Mouse (Mus musculus): ENCODE results near the gene Pus1.

Pus1 gene

GRCm38 (mm10) chr5:110779998-110780760, at the start of gene Pus1:
Gene Pus1, minus strand, starts transcription at chr5:110780659.
- peak; percentile 88 to 92 for DNase-seq (ENCODE audit: low spot score in 2 of 2)

GRCm38 (mm10) chr5:110827576-110827975, 47.1 kb upstream of the Pus1 start:
- no peak for DNase-seq (ENCODE audit: low spot score in 2 of 2)

DNA sequence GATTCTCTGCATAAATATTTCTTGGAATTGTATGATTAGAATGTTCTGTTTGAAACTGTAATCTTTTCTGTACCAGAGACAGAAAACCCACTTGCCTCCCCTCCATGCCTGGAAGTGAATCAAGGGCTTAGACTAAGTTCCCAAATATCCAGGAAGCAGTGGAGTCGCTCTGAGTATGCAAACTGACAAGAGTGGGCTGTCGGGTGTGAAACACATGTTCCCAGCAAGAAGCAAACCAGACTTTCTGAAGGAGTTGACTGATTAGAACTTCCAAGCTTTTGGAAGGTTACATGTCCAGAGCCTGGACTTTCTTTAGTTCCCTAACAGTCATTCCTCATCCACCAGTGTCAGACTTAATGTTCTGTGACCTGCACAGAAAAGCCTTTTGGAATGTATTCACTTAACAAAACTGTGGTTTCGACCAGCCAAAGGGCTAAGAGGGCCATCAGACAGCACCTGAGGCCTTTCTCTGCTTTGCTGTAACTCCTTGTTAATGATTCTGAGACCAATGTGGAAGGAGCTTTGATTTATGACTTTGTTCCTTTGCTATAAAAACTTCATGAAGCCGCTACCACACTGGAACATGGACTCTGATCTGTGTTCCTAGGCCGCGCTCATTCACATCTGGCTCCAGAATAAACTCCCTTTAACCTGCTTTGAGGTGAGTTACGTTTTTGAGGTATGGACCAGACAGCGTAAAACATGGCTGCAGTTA, 46.5 kb upstream of the Pus1 start:
- DNase-seq (ENCODE audit: low spot score in 2 of 2), result no peak

DNA sequence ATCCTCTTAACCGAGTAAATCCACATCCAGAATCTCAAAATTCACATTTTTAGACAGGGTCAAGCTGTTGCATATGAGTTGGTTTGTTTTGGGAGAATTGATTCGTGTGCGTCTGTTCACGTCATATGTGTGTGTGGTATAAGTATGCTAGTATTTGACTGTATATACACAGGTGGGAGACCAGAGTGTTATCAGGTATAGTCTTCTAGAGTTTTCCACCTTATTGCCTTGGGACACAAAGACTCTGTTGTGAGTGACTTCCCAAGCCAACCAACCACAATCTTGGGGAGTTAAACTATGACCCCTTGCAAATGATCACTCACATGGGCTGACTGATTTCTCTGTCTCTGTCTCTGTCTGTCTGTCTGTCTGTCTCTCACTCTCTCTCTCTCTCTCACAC, 44.0 kb upstream of the Pus1 start:
- DNase-seq (ENCODE audit: low spot score in 2 of 2), result no peak

DNA sequence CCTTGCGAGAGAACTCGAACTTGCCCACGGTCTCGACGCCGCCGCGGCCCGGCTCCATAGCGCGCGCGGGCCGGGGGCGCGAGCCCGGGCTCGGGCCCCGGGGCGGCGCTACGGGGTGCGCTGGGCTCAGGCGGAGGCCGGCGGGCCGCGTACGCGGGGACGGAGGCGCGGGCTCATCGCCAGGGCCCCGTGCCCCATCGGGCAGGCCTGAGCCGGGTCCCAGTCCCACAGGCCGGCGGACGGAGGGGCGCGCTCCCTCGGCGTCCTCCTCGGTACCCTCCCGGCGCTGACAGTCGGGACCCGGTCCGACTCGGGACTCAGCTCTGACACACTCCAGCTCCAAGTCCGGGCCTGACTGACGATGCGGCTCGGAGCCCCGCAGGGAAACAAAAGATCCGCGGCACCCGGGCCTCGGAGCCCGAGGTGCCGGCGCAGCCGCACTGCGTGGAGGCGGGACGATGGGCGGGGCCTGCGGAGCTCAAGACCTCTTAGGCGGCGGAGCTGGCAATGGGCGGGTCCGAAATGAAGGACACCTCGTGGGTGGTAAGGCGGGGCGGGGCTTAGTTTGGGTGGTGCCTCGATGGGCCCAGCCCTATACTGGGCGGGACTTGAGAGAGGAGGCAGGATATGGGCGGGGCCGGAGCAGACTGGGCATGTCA, 29.3 kb upstream of the Pus1 start, which contains the start of gene Ulk1:
Gene Ulk1 (minus strand): TSS at position 431 of the 659 bp plus-strand sequence.
- DNase-seq (ENCODE audit: low spot score in 2 of 2), result peak; percentile 99

GRCm38 (mm10) chr5:110808821-110809666, 28.6 kb upstream of the Pus1 start:
- DNase-seq (ENCODE audit: low spot score in 2 of 2), result no peak

GRCm38 (mm10) chr5:110808061-110808631, 27.7 kb upstream of the Pus1 start:
- DNase-seq (ENCODE audit: low spot score in 2 of 2), result peak; percentile 77 to 81

- no peak for DNase-seq (ENCODE audit: low spot score in 2 of 2)
Measured at GRCm38 (mm10) chr5:110807453-110807852, 27.0 kb upstream of the Pus1 start.

GRCm38 (mm10) chr5:110806676-110807075, 26.2 kb upstream of the Pus1 start:
- DNase-seq (ENCODE audit: low spot score in 2 of 2), result no peak

DNA sequence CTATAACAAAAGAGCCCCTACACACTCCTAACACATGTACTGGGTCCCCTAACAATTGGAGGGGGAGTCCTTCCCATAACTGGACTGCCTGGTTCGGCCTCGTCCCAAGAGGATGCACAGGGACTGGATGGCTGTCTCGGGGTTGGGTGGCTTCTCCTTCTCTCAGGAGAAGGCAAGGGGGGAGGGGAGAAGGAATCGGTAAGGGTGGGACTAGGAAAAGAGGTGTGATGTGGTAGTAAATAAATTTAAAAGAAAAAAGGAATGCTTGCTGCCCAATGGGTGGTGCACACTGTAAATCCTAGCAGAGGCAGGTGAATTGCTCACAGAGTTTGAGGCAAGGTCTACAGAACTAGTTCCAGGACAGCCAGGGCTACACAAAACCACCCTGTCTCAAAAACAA, 25.7 kb upstream of the Pus1 start:
- DNase-seq (ENCODE audit: low spot score in 2 of 2), result no peak

- no peak for DNase-seq (ENCODE audit: low spot score in 2 of 2)
Measured at GRCm38 (mm10) chr5:110804012-110804743, 23.7 kb upstream of the Pus1 start.

DNA sequence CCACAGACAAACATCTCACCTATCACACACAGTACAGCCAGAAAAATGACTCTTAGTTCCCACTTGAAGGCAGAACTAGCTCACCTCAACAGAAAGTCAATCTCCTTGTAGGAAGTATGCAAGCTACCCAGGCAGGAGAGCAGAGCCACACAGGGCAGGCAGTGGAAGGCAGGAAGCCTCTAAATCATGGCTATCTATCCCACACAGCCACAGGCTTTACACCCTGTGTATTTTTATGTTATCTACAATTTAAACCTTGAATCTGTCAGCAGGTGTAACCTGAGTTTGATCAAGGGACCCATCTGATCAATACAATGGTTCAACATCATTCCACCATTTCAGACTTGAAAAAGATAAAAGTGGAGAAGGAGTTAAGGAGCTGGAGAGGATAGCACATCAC, 22.4 kb upstream of the Pus1 start:
- DNase-seq (ENCODE audit: low spot score in 2 of 2), result no peak

DNA sequence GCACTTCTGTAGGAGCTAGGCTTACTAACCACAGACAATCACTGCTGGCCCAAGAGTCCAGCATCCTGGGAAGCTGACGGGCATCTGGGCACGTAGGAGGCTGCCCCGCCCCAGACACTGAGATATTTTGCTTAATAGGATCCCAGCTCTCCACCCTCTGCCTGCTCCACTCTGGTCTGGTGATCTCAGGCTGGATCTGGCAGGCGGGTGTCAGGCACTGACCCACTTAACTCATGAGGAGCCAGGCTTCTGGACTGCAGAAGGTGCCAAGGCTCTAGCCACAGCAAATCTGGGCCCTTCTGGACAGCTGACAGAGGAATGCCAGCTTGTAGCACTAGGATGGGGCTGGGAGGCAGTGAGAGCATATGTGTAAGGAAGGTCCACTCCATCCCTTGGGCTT, 21.7 kb upstream of the Pus1 start:
- no peak for DNase-seq (ENCODE audit: low spot score in 2 of 2)

DNA sequence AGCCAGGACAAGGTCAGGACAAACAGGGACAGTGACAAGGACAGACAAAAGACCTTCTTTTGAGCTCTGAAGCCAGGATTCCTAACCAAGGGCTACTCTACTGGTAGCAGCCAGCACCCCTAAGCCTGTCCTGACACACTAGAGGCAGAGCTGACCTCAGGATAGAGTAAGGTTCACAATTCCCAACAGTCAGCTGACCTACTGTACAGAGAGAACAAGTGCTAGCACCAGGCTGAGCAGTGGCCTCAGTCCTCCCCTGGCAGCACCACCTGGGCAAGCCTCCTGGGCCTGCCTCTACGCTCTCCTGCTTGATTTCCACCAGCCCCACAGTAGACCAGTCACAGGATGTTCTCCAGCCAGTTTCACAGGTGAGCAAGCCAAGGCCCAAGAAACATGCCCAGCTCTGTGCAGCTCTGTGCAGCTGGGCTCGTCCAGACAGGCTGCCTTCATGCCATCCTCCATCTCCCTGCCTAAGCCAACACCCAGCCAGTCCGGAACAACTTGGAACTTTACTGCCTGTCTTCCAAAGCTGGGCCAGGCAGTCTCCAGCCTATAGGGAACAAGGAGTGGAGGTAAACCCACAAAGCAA, 20.7 kb upstream of the Pus1 start:
- no peak for DNase-seq (ENCODE audit: low spot score in 2 of 2)

- DNase-seq (ENCODE audit: low spot score in 2 of 2), result no peak
Measured at GRCm38 (mm10) chr5:110797696-110798095, 17.2 kb upstream of the Pus1 start.

DNA sequence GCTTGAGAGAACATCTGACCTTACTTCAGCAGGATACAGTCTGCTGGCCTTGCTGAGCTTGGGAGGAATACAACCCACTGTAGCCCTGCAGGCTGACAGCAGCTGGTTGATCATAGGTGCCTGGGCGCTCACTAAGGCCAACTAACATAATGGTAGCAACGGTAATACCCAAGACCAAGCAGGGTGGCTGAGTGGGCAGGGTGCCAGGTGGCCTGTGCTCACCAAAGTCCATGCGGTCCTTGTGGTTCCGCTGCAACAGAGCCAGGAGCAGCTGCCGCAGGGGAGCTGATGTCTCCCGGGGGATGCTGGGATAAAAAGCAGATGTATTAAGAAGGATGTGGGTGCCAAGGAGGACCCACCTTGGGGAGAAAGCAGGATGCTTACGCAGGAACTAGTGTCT, 13.9 kb upstream of the Pus1 start:
- no peak for DNase-seq (ENCODE audit: low spot score in 2 of 2)

DNA sequence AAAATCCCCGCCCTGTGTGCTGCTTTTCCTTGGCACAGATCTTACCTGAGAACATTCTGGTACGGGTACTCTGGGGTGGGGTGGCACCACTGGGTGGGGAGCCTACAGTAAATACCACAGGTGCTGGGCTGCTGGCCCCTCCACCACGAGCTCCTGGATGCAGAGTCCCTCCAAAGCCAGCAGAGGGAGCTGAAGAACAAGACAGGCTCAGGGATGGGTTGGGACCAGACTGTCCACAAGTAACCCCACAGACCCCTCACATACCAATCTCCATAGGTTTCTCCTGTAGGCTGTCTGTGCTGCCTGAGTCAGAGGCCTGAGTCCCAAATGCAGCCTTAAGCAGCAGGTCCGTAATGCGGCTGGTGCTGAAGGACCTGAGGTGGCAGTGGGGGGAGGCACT, 8.2 kb upstream of the Pus1 start:
- no peak for DNase-seq (ENCODE audit: low spot score in 2 of 2)

GRCm38 (mm10) chr5:110786081-110786835, 5.8 kb upstream of the Pus1 start:
- DNase-seq (ENCODE audit: low spot score in 2 of 2), result peak in 1 of 2 experiments; percentile 44

DNA sequence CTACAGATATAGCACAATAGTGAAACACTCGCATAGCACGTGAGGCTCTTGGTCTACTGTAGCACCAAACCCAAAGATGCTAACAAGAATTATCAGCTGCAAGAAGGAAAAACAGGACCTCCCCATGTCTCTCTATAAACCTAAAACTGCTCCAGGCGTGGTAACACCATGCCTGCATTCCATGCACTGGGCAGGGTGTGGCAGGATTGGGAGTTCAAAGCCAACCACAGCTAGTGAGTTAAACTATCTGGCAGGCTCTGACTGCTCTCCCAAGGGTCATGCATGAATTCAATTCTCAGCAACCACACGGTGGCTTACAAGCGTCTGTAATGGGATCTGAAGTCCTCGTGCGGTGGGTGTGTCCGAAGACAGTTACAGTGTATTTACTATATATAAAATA, 2.7 kb upstream of the Pus1 start:
- DNase-seq (ENCODE audit: low spot score in 2 of 2), result no peak

Measured in right cerebral cortex, postnatal 36 days (tissue).